In the genomic region with DNA sequence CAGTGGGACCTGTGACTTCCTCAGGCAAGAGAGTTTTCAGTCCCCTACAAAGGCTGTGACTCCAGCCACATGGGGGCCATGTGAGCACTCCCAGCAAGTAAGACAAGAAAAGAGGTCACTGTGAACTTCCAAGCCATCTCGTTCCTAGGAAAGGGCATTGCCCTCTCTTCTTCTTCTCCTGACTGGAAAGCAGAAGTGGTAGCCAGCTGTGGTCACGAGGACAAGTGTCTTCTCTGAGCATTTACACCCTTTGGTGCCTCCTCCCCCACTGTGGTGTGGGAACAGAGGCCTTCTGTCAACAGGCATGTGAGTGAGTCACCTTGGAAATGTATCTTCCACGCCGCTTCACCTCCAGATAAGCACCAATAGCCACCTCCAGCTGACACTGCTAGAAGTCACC, we compare ENCODE assay signal across 19 mouse cellular contexts. TPM values are rescaled to one million over a fixed set of nuclear protein-coding genes. Genes with fewer than 3 reads are reported as not detected.
DNase-seq lines count a peak whose midpoint lies in the region; ATAC-seq and TF ChIP-seq lines count a peak whose summit lies in the region.
"Had no signal": no experiment of that assay in that cellular context is flagged by ENCODE, and none has a peak within 500 bp of the region (broad histone marks: within the 10 kb centered on the region; RNA-seq: fewer than 3 reads in every experiment).

No protein-coding gene starts in this region.

- no peak overlapping the region for H3K27ac ChIP-seq in kidney, adult 2 months (ENCODE audit: insufficient read depth, low read depth, low read length)
- H3K27ac ChIP-seq in intestine, postnatal 0 days (ENCODE audit: low read depth, low read length), result no peak overlapping the region
- no peak overlapping the region for H3K27ac ChIP-seq in hindbrain, embryonic 12.5 days
- H3K27ac ChIP-seq: heart, embryonic 15.5 days; hindbrain, embryonic 15.5 days; limb, embryonic 13.5 days; neural tube, embryonic 12.5 days had no signal

- no peak for TF ChIP-seq POLR2A in kidney, adult 2 months (IDR thresholded peaks at IDR 0.05; ENCODE audit: low read depth, low read length)

- no peaks in the 10 kb centered on the region for H3K27me3 ChIP-seq in kidney, adult 2 months (replicated peaks; ENCODE audit: control insufficient read depth, insufficient read depth, low read length)
- H3K27me3 ChIP-seq in intestine, postnatal 0 days (replicated peaks; ENCODE audit: control insufficient read depth, insufficient read depth, low read length), result no peaks in the 10 kb centered on the region
- peaks cover 11% of the 10 kb centered on the region for H3K27me3 ChIP-seq in hindbrain, embryonic 12.5 days
- H3K27me3 ChIP-seq: hindbrain, embryonic 15.5 days; limb, embryonic 13.5 days had no signal

- no peak overlapping the region for H3K4me3 ChIP-seq in kidney, adult 2 months (ENCODE audit: insufficient read depth, low read depth, low read length)
- no peak overlapping the region for H3K4me3 ChIP-seq in intestine, postnatal 0 days (ENCODE audit: low read depth, low read length)
- H3K4me3 ChIP-seq in hindbrain, embryonic 12.5 days, result no peak overlapping the region
- H3K4me3 ChIP-seq: heart, embryonic 15.5 days; hindbrain, embryonic 15.5 days; limb, embryonic 13.5 days; neural tube, embryonic 12.5 days had no signal

- H3K9ac ChIP-seq in intestine, postnatal 0 days (ENCODE audit: low read depth, low read length), result no peak overlapping the region
- H3K9ac ChIP-seq in hindbrain, embryonic 12.5 days, result no peak overlapping the region
- H3K9ac ChIP-seq: heart, embryonic 15.5 days; hindbrain, embryonic 15.5 days; limb, embryonic 13.5 days; neural tube, embryonic 12.5 days had no signal

- no peak for TF ChIP-seq CTCF in kidney, adult 2 months (conservative IDR thresholded peaks at IDR 0.05; ENCODE audit: insufficient read depth, insufficient read length, low read depth, low read length)
- TF ChIP-seq CTCF in intestine, postnatal 0 days (IDR thresholded peaks at IDR 0.05; ENCODE audit: low read depth), result no peak

- DNase-seq in kidney, adult 2 months, result peak; percentile 8
- no peak for DNase-seq in kidney, postnatal 36 days
- peak; percentile 27 to 28 for DNase-seq in monocyte, adult 2 months (ENCODE audit: low read depth in 1 of 2, low spot score in 2 of 2)
- DNase-seq: adrenal gland, postnatal 25 days; cerebellum, postnatal 14 days; kidney, adult 9 months; thymus, adult 2 months had no signal

- H3K4me2 ChIP-seq in intestine, postnatal 0 days (replicated peaks; ENCODE audit: low read depth), result no peak overlapping the region
- H3K4me2 ChIP-seq in hindbrain, embryonic 12.5 days (replicated peaks), result no peak overlapping the region
- H3K4me2 ChIP-seq: heart, embryonic 15.5 days; hindbrain, embryonic 15.5 days; limb, embryonic 13.5 days; neural tube, embryonic 12.5 days had no signal

- no peaks in the 10 kb centered on the region for H3K9me3 ChIP-seq in intestine, postnatal 0 days (ENCODE audit: control insufficient read depth)
- no peaks in the 10 kb centered on the region for H3K9me3 ChIP-seq in hindbrain, embryonic 12.5 days (replicated peaks)
- H3K9me3 ChIP-seq: heart, embryonic 15.5 days; hindbrain, embryonic 15.5 days; limb, embryonic 13.5 days; neural tube, embryonic 12.5 days had no signal

- ATAC-seq in monocyte, adult 5-6 weeks (replicated peaks; ENCODE audit: insufficient number of reproducible peaks, low FRiP score, low TSS enrichment, poor library complexity, severe bottlenecking), result no peak; the same call in 1 of the 2 replicates
- peak; percentile 70 for ATAC-seq in intestine, postnatal 0 days
- ATAC-seq in frontal cortex, adult (ENCODE audit: low TSS enrichment), result no peak
- ATAC-seq in hindbrain, embryonic 12.5 days (ENCODE audit: low FRiP score), result no peak
- ATAC-seq: CD4-positive, CD25-positive, alpha-beta regulatory T cell, adult 4 months; forebrain, embryonic 14.5 days; midbrain, embryonic 16.5 days had no signal

- 66% methylated on average over 4 of the region's 4 CpGs for WGBS in kidney, adult 2 months
- 26% methylated on average over 4 of the region's 4 CpGs for WGBS in intestine, postnatal 0 days
- 65% methylated on average over 4 of the region's 4 CpGs for WGBS in hindbrain, embryonic 12.5 days

- H3K36me3 ChIP-seq in kidney, adult 2 months (ENCODE audit: control insufficient read depth, insufficient read depth, low read length), result no peaks in the 10 kb centered on the region
- no peaks in the 10 kb centered on the region for H3K36me3 ChIP-seq in intestine, postnatal 0 days (ENCODE audit: control insufficient read depth, insufficient read depth)
- H3K36me3 ChIP-seq in hindbrain, embryonic 12.5 days, result no peaks in the 10 kb centered on the region
- H3K36me3 ChIP-seq: heart, embryonic 15.5 days; hindbrain, embryonic 15.5 days; limb, embryonic 13.5 days; neural tube, embryonic 12.5 days had no signal

- H3K4me1 ChIP-seq in kidney, adult 2 months (ENCODE audit: control insufficient read depth, insufficient read depth, low read length), result no peaks in the 10 kb centered on the region
- H3K4me1 ChIP-seq in intestine, postnatal 0 days (replicated peaks; ENCODE audit: control insufficient read depth, insufficient read depth, low read length), result no peaks in the 10 kb centered on the region
- no peaks in the 10 kb centered on the region for H3K4me1 ChIP-seq in hindbrain, embryonic 12.5 days
- H3K4me1 ChIP-seq: hindbrain, embryonic 15.5 days; limb, embryonic 13.5 days; neural tube, embryonic 12.5 days had no signal

RNA-seq across cellular contexts. Expression of a gene that starts 9.9 kb away (rescaled TPM):
- polyA plus RNA-seq in kidney, adult 2 months (2012; rRNA removed), result 0.11 TPM in 1 of 2 replicates, not detected in the other
- total RNA-seq in monocyte, adult 5-6 weeks (2017), result not detected in 3 replicates
- polyA plus RNA-seq in intestine, postnatal 0 days (2015; fragmentation: Nextera tagmentation; extraction: Ambion mirVana), result 0.34 TPM in 1 of 2 replicates, not detected in the other
- polyA plus RNA-seq in hindbrain, embryonic 12.5 days (2016; fragmentation: Nextera tagmentation; extraction: Ambion mirVana), result 0.33 TPM in 1 of 2 replicates, not detected in the other
- total RNA-seq: adrenal gland, postnatal 25 days; gastrocnemius, adult 18-20 months had no signal
- polyA plus RNA-seq: CD4-positive, CD25-positive, alpha-beta regulatory T cell, adult 4 months; midbrain, embryonic 16.5 days; neural tube, embryonic 12.5 days had no signal

RNA-seq across cellular contexts. Expression of a gene that starts 10.6 kb away (rescaled TPM):
- polyA plus RNA-seq in kidney, adult 2 months (2012; rRNA removed), result 2.0 and 5.4 TPM in 2 replicates
- 0.29 to 0.78 TPM (median 0.32 TPM) in 3 replicates for total RNA-seq in monocyte, adult 5-6 weeks (2017)
- 22.8 and 23.3 TPM in 2 replicates for polyA plus RNA-seq in intestine, postnatal 0 days (2015; fragmentation: Nextera tagmentation; extraction: Ambion mirVana)
- polyA plus RNA-seq in hindbrain, embryonic 12.5 days (2016; fragmentation: Nextera tagmentation; extraction: Ambion mirVana), result 0.44 and 0.66 TPM in 2 replicates

Comparison
In these comparisons a context has a peak if more than half of its experiments do, and no peak if none do; other contexts are left out.
1. DNase-seq: peak in kidney, adult 2 months (single experiment) and monocyte, adult 2 months (2 of 2); none in kidney, postnatal 36 days (0 of 2).